Comparison of ENCODE assay signal across 8 mouse cellular contexts in the genomic region with DNA sequence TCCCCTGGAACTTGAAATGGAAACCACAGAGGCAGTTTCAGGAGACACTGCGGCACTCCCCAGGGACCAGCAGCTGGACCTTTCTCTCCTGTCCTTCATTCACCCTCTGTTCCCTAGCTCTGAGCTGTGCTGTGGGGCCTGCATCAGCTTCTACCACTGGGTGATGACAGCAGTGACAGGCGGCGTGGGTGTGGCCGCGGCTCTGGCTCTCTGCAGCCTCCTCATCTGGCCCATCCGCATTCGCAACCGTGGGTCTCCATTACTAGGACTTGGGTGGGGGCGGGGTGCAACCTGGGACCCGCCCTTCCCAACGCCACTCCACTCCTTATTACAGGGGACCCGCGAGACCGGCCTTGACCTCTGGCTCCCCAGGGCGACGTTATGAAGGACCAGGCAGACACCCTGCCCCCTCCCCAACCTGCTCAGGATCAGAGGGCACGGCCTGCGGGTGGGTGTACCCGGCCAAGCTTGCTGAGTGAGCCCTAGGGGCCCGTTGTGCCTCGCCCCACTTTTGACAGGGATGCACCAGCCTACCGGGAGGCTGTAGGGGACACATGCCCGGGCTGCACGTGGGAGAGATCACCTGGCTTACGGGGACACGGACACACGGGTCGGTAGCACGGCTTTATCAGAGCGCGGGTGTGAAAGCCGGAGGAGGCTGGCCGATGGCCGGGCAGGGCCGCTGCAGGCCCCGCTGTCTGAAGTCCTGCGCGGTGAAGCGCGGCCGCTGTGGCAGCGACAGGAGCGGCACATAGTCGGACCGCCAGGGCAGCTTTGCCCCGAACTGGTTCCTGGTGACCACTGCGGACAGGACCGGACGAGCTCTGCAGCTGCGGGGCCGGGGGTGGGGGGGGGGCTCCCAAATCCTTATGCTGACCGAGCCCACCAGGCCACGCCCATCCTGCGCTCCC. TPM values are rescaled to one million over a fixed set of nuclear protein-coding genes. Genes with fewer than 3 reads are reported as not detected.
DNase-seq lines count a peak whose midpoint lies in the region; ATAC-seq and TF ChIP-seq lines count a peak whose summit lies in the region.

No protein-coding gene starts in this region.

- H3K36me3 ChIP-seq in lung, postnatal 0 days (ENCODE audit: insufficient read depth, low read length) = peaks cover 15% of the 10 kb centered on the region

- no peaks in the 10 kb centered on the region for H3K9me3 ChIP-seq in lung, postnatal 0 days (ENCODE audit: low read length)

- no peak for ATAC-seq in lung, postnatal 0 days
- ATAC-seq in erythroid progenitor cell, adult 5-6 weeks (replicated peaks; ENCODE audit: low FRiP score, poor library complexity, severe bottlenecking) = no peak

- TF ChIP-seq EP300 in lung, postnatal 0 days (IDR thresholded peaks at IDR 0.05) = no peak

- WGBS in lung, postnatal 0 days = 15% methylated on average over 44 of the region's 54 CpGs

- no peak for DNase-seq in lung, postnatal 0 days (ENCODE audit: low spot score)
- DNase-seq in lung, adult 18-20 months = no peak
- peak; percentile 75 to 76 for DNase-seq in heart, postnatal 10 days
- DNase-seq in liver = peak; percentile 78
- peak; percentile 58 for DNase-seq in testis, postnatal 10 days (ENCODE audit: low spot score)
- DNase-seq in gastrocnemius, postnatal 10 days = no peak
- DNase-seq in thymus, adult 18-20 months = no peak

- no peak for TF ChIP-seq CTCF in lung, postnatal 0 days (IDR thresholded peaks at IDR 0.05)

- H3K27me3 ChIP-seq in lung, postnatal 0 days (replicated peaks; ENCODE audit: insufficient read depth, low read length) = no peaks in the 10 kb centered on the region

- peaks cover 17% of the 10 kb centered on the region for H3K4me1 ChIP-seq in lung, postnatal 0 days (ENCODE audit: insufficient read depth, low read depth, low read length)

- intact Hi-C loops in heart, postnatal 10 days (cut with DNase I) = no loop called here

- H3K27ac ChIP-seq in lung, postnatal 0 days (ENCODE audit: low read length) = peak overlapping the region; percentile 44; the same call in 1 of the 2 replicates

- H3K4me2 ChIP-seq in lung, postnatal 0 days (replicated peaks; ENCODE audit: low read depth, low read length) = peak overlapping the region; percentile 53

- peak overlapping the region; percentile 17 for H3K4me3 ChIP-seq in lung, postnatal 0 days (ENCODE audit: low read depth, low read length)

- 0 out of 2 replicates have a peak overlapping the region, but pooled peaks have one; percentile 12 for H3K9ac ChIP-seq in lung, postnatal 0 days (replicated peaks; ENCODE audit: low read depth)

RNA-seq across cellular contexts. Expression of a gene that starts 1.9 kb away (rescaled TPM):
- polyA plus RNA-seq in lung, postnatal 0 days (2015; fragmentation: Nextera tagmentation; extraction: Ambion mirVana) = 5.4 and 6.6 TPM in 2 replicates
- total RNA-seq in heart, postnatal 10 days (2021) = 1 to 10 TPM in 1 of 2 experiments, under 1 TPM in 1; 0.42 to 1.1 TPM
- total RNA-seq in erythroid progenitor cell, adult 5-6 weeks (2015; ENCODE audit: low replicate concordance) = 5.4 and 15.1 TPM in 2 replicates
- 12.3 and 14.8 TPM in 2 replicates for total RNA-seq in erythroid progenitor cell, adult 5-6 weeks (2017; ENCODE audit: low replicate concordance)
- 1 to 10 TPM in 1 of 2 experiments, under 1 TPM in 1; 0.85 to 1.4 TPM for total RNA-seq in gastrocnemius, postnatal 10 days (2021)

RNA-seq across cellular contexts. Expression of a gene that starts 6.4 kb away (rescaled TPM):
- polyA plus RNA-seq in lung, postnatal 0 days (2015; fragmentation: Nextera tagmentation; extraction: Ambion mirVana) = 14.0 and 16.9 TPM in 2 replicates
- total RNA-seq in heart, postnatal 10 days (2021) = 10 to 100 TPM; 11.6 to 14.4 TPM
- total RNA-seq in erythroid progenitor cell, adult 5-6 weeks (2015; ENCODE audit: low replicate concordance) = 15.9 and 18.7 TPM in 2 replicates
- total RNA-seq in erythroid progenitor cell, adult 5-6 weeks (2017; ENCODE audit: low replicate concordance) = 29.7 and 33.0 TPM in 2 replicates
- 1 to 10 TPM; 4.5 to 7.5 TPM for total RNA-seq in gastrocnemius, postnatal 10 days (2021)

RNA-seq across cellular contexts. Expression of a gene that starts 13.4 kb away (rescaled TPM):
- polyA plus RNA-seq in lung, postnatal 0 days (2015; fragmentation: Nextera tagmentation; extraction: Ambion mirVana) = 94.3 and 101 TPM in 2 replicates
- 100 to 1,000 TPM in 1 of 2 experiments, 10 to 100 TPM in 1; 88.1 to 105 TPM for total RNA-seq in heart, postnatal 10 days (2021)
- 49.9 and 58.7 TPM in 2 replicates for total RNA-seq in erythroid progenitor cell, adult 5-6 weeks (2015; ENCODE audit: low replicate concordance)
- 18.1 and 24.4 TPM in 2 replicates for total RNA-seq in erythroid progenitor cell, adult 5-6 weeks (2017; ENCODE audit: low replicate concordance)
- total RNA-seq in gastrocnemius, postnatal 10 days (2021) = 10 to 100 TPM; 26.8 to 41.9 TPM

RNA-seq across cellular contexts. Expression of a gene that starts 14.6 kb away (rescaled TPM):
- 39.5 and 39.7 TPM in 2 replicates for polyA plus RNA-seq in lung, postnatal 0 days (2015; fragmentation: Nextera tagmentation; extraction: Ambion mirVana)
- 10 to 100 TPM; 39.7 to 41.2 TPM for total RNA-seq in heart, postnatal 10 days (2021)
- total RNA-seq in erythroid progenitor cell, adult 5-6 weeks (2015; ENCODE audit: low replicate concordance) = 235 and 246 TPM in 2 replicates
- 247 and 266 TPM in 2 replicates for total RNA-seq in erythroid progenitor cell, adult 5-6 weeks (2017; ENCODE audit: low replicate concordance)
- total RNA-seq in gastrocnemius, postnatal 10 days (2021) = 10 to 100 TPM; 17.6 to 24.1 TPM

RNA-seq across cellular contexts. Expression of a gene that starts 20.5 kb away (rescaled TPM):
- 49.4 and 55.2 TPM in 2 replicates for polyA plus RNA-seq in lung, postnatal 0 days (2015; fragmentation: Nextera tagmentation; extraction: Ambion mirVana)
- 10 to 100 TPM; 53.2 to 57.5 TPM for total RNA-seq in heart, postnatal 10 days (2021)
- 8.8 TPM in 1 of 2 replicates, not detected in the other for total RNA-seq in erythroid progenitor cell, adult 5-6 weeks (2015; ENCODE audit: low replicate concordance)
- total RNA-seq in erythroid progenitor cell, adult 5-6 weeks (2017; ENCODE audit: low replicate concordance) = 4.0 and 17.2 TPM in 2 replicates
- 10 to 100 TPM; 40.3 to 46.7 TPM for total RNA-seq in gastrocnemius, postnatal 10 days (2021)

Comparison
In these comparisons a context has a peak if more than half of its experiments do, and no peak if none do; other contexts are left out.
1. DNase-seq: peak in heart, postnatal 10 days (2 of 2), liver (single experiment) and testis, postnatal 10 days (single experiment); none in lung, postnatal 0 days (single experiment), lung, adult 18-20 months (0 of 2), gastrocnemius, postnatal 10 days (single experiment) and thymus, adult 18-20 months (0 of 2).